ENCODE assay signal across 8 mouse cellular contexts in the genomic region with DNA sequence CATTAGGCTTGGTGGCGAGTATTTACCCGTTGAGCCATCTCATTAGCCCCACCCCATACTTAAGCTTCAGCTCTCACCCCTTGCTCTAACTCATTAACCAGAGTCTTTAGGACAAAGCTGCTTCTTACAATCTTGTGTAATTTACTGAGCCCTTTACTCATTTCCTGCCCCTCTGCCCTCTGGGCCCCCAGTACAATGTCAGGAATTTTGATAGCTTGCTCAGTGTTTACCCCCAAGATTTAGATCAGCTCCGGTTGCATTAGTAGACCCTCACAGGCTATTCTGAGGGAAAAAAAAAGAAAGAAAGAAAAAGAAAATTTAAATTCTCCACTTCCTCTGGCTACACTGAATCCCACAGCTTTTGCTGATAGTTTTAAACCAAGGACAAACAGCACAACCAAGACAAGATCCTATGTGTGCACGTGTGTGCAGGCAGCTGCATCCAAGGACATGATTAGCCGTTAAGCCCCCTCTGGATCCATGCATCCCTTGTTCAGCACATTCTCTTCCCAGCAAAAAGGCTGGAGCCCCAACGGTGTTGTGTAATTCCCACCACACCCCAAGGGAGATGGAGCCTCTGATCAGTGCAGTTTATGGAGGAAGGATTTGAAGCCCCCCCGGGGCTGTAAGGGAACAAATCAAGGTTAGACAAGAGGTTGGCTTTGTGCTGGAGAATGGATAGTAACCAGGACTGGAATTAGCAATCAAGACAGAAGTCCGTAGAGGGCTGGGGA. TPM values are rescaled to one million over a fixed set of nuclear protein-coding genes. Genes with fewer than 3 reads are reported as not detected.
DNase-seq lines count a peak whose midpoint lies in the region; ATAC-seq lines count a peak whose summit lies in the region.

No protein-coding gene starts in this region.

- no peak; the same call in 1 of the 2 replicates for ATAC-seq in heart, embryonic 15.5 days (replicated peaks; ENCODE audit: insufficient number of reproducible peaks, insufficient read depth, low FRiP score, low read depth)
- ATAC-seq in neural tube, embryonic 12.5 days (ENCODE audit: low FRiP score, low read depth) = no peak

- H3K9ac ChIP-seq in heart, embryonic 15.5 days = no peak overlapping the region
- no peak overlapping the region for H3K9ac ChIP-seq in neural tube, embryonic 12.5 days

- WGBS in heart, embryonic 15.5 days = 21% methylated on average over 8 of the region's 8 CpGs
- WGBS in neural tube, embryonic 12.5 days = 8% methylated on average over 8 of the region's 8 CpGs

- no peaks in the 10 kb centered on the region for H3K36me3 ChIP-seq in heart, embryonic 15.5 days
- no peaks in the 10 kb centered on the region for H3K36me3 ChIP-seq in neural tube, embryonic 12.5 days

- H3K4me1 ChIP-seq in heart, embryonic 15.5 days (replicated peaks) = peaks cover 24% of the 10 kb centered on the region
- peaks cover 11% of the 10 kb centered on the region for H3K4me1 ChIP-seq in neural tube, embryonic 12.5 days

- H3K27me3 ChIP-seq in heart, embryonic 15.5 days = no peaks in the 10 kb centered on the region
- no peaks in the 10 kb centered on the region for H3K27me3 ChIP-seq in neural tube, embryonic 12.5 days (replicated peaks)

- no peaks in the 10 kb centered on the region for H3K9me3 ChIP-seq in heart, embryonic 15.5 days (replicated peaks)
- no peaks in the 10 kb centered on the region for H3K9me3 ChIP-seq in neural tube, embryonic 12.5 days

- DNase-seq in heart, postnatal 14 days = no peak
- DNase-seq in embryo, embryonic 11 days = peak; percentile 67
- peak; percentile 35 for DNase-seq in kidney, adult 9 months
- no peak for DNase-seq in left cerebral cortex, postnatal 4 days
- no peak for DNase-seq in T-cell, adult 2 months (ENCODE audit: low spot score)
- DNase-seq in cerebellum, adult 8-10 months = no peak

- intact Hi-C loops in heart, postnatal 14 days (cut with DNase I) = no loop called here
- intact Hi-C loops in left cerebral cortex, postnatal 4 days (cut with DNase I) = no loop called here

- no peak overlapping the region for H3K4me2 ChIP-seq in heart, embryonic 15.5 days
- H3K4me2 ChIP-seq in neural tube, embryonic 12.5 days (replicated peaks) = 0 out of 2 replicates have a peak overlapping the region, but pooled peaks have one; percentile 7

- no peak overlapping the region for H3K4me3 ChIP-seq in heart, embryonic 15.5 days
- no peak overlapping the region for H3K4me3 ChIP-seq in neural tube, embryonic 12.5 days

- H3K27ac ChIP-seq in heart, embryonic 15.5 days = peak overlapping the region; percentile 32; the same call in 1 of the 2 replicates
- H3K27ac ChIP-seq in neural tube, embryonic 12.5 days = no peak overlapping the region

RNA-seq across cellular contexts. Expression of a gene that starts 54.1 kb away (rescaled TPM):
- 5.4 and 5.6 TPM in 2 replicates for polyA plus RNA-seq in heart, embryonic 15.5 days (2015; fragmentation: Nextera tagmentation; extraction: Ambion mirVana)
- under 1 TPM; 0.22 to 0.57 TPM for total RNA-seq in heart, postnatal 14 days (2021)
- polyA plus RNA-seq in neural tube, embryonic 12.5 days (2016; fragmentation: Nextera tagmentation; extraction: Ambion mirVana) = 17.3 and 17.5 TPM in 2 replicates
- total RNA-seq in left cerebral cortex, postnatal 4 days (2021) = 10 to 100 TPM; 52.9 to 67.1 TPM

RNA-seq across cellular contexts. Expression of a gene that starts 54.3 kb away (rescaled TPM):
- polyA plus RNA-seq in heart, embryonic 15.5 days (2015; fragmentation: Nextera tagmentation; extraction: Ambion mirVana) = 82.4 and 108 TPM in 2 replicates
- total RNA-seq in heart, postnatal 14 days (2021) = 10 to 100 TPM; 32.4 to 35.5 TPM
- polyA plus RNA-seq in neural tube, embryonic 12.5 days (2016; fragmentation: Nextera tagmentation; extraction: Ambion mirVana) = 104 and 116 TPM in 2 replicates
- total RNA-seq in left cerebral cortex, postnatal 4 days (2021) = 100 to 1,000 TPM in 1 of 2 experiments, 10 to 100 TPM in 1; 94.3 to 117 TPM

Comparison
In these comparisons a context has a peak if more than half of its experiments do, and no peak if none do; other contexts are left out.
1. DNase-seq: peak in embryo, embryonic 11 days (single experiment) and kidney, adult 9 months (single experiment); none in heart, postnatal 14 days (0 of 2), left cerebral cortex, postnatal 4 days (single experiment), T-cell, adult 2 months (single experiment) and cerebellum, adult 8-10 months (single experiment).
2. RNA of a gene that starts 54.1 kb away (total RNA-seq): 52.9 to 67.1 TPM in left cerebral cortex, postnatal 4 days; 0.22 to 0.57 TPM in heart, postnatal 14 days; every median in the first group is over 10 times any median in the second.